Mouse (Mus musculus): ENCODE data around the gene Dhx40. TPM values are rescaled to one million over a fixed set of nuclear protein-coding genes. Genes with fewer than 3 reads are reported as not detected.

The Dhx40 gene
- polyA plus RNA-seq, 1 experiment from 2014 or later = 13.7 TPM

GRCm38 (mm10) chr11:86724982-86725381 lies 82.6 kb downstream of the Dhx40 start:
- no peak for ATAC-seq (replicated peaks; ENCODE audit: insufficient number of reproducible peaks, insufficient read depth, low FRiP score, low read depth)
- no peak overlapping the region for H3K4me2 ChIP-seq
- H3K27me3 ChIP-seq = no peaks in the 10 kb centered on the region
- H3K9ac ChIP-seq = no peak overlapping the region
- 75% methylated on average over 7 of the region's 7 CpGs for WGBS
- no peak overlapping the region for H3K27ac ChIP-seq
- peaks cover 65% of the 10 kb centered on the region for H3K36me3 ChIP-seq
- H3K4me3 ChIP-seq = no peak overlapping the region
- no peaks in the 10 kb centered on the region for H3K9me3 ChIP-seq (replicated peaks)
- H3K4me1 ChIP-seq (replicated peaks) = no peaks in the 10 kb centered on the region

- 87% methylated on average over 3 of the region's 3 CpGs for WGBS
- no peak overlapping the region for H3K9ac ChIP-seq
- H3K27me3 ChIP-seq = no peaks in the 10 kb centered on the region
- no peak for ATAC-seq (replicated peaks; ENCODE audit: insufficient number of reproducible peaks, insufficient read depth, low FRiP score, low read depth)
- peaks cover 71% of the 10 kb centered on the region for H3K36me3 ChIP-seq
- H3K9me3 ChIP-seq (replicated peaks) = no peaks in the 10 kb centered on the region
- H3K27ac ChIP-seq = no peak overlapping the region
- H3K4me2 ChIP-seq = no peak overlapping the region
- no peaks in the 10 kb centered on the region for H3K4me1 ChIP-seq (replicated peaks)
- no peak overlapping the region for H3K4me3 ChIP-seq
Observed at GRCm38 (mm10) chr11:86724004-86724403, 83.5 kb downstream of the Dhx40 start.

- Histone ChIP-seq H3K9me3 (replicated peaks) (no peaks in the 10 kb centered on the region), H3K9ac (no peak overlapping the region), H3K4me1 (replicated peaks) (no peaks in the 10 kb centered on the region), H3K27me3 (no peaks in the 10 kb centered on the region), H3K4me2 (no peak overlapping the region), H3K36me3 (peaks cover 68% of the 10 kb centered on the region), H3K4me3 (no peak overlapping the region), H3K27ac (no peak overlapping the region)
- no peak for ATAC-seq (replicated peaks; ENCODE audit: insufficient number of reproducible peaks, insufficient read depth, low FRiP score, low read depth)
- 85% methylated on average over 8 of the region's 8 CpGs for WGBS
Observed at GRCm38 (mm10) chr11:86719390-86719789, 88.2 kb downstream of the Dhx40 start.

Other genes with a start within 250 kb of the Dhx40 start
- 74.3 and 82.1 TPM in 2 replicates for gene Vmp1, start 123.9 kb downstream of the Dhx40 start, polyA plus RNA-seq (2015; fragmentation: Nextera tagmentation; extraction: Ambion mirVana)
- gene Ptrh2, start 123.8 kb downstream of the Dhx40 start, polyA plus RNA-seq (2015; fragmentation: Nextera tagmentation; extraction: Ambion mirVana) = 16.1 and 18.1 TPM in 2 replicates
- gene Cltc, start 50.2 kb downstream of the Dhx40 start, polyA plus RNA-seq (2015; fragmentation: Nextera tagmentation; extraction: Ambion mirVana) = 103 and 118 TPM in 2 replicates
- 20.8 and 23.1 TPM in 2 replicates for gene Ypel2, start 186.0 kb upstream of the Dhx40 start, polyA plus RNA-seq (2015; fragmentation: Nextera tagmentation; extraction: Ambion mirVana)